Mouse (Mus musculus) megakaryocyte, adult 5-6 weeks (primary cell): ENCODE results near the gene D10Jhu81e. TPM values are rescaled to one million over a fixed set of nuclear protein-coding genes. Genes with fewer than 3 reads are reported as not detected.
"Not testable (repeated sequence)": the region's sequence is repeated elsewhere in the genome, so short reads cannot be mapped to it uniquely, and the experiment has no call there.

Source experiments
- ATAC-seq: 2 replicates; pipeline ENCODE4 v1.8.0; 2016; ENCODE audit warnings: mild to moderate bottlenecking, inconsistent platforms; ENCODE audit not compliant: poor library complexity, severe bottlenecking
- total RNA-seq, 2 experiments: library from RNA; stranded (forward) in 1 of 2; stranded (reverse) in 1 of 2; fragments of 153-499, 151-499 nt in 1 of 2; fragments of 221-1000, 200-1000 nt in 1 of 2; gene quantifications; 2 replicates each; pipeline versions ENCODE4 v1.2.3 to v1.2.4; 2015 to 2017

The D10Jhu81e gene
- total RNA-seq, 2 experiments from 2014 or later, result 22.7 to 57.6 TPM

DNA sequence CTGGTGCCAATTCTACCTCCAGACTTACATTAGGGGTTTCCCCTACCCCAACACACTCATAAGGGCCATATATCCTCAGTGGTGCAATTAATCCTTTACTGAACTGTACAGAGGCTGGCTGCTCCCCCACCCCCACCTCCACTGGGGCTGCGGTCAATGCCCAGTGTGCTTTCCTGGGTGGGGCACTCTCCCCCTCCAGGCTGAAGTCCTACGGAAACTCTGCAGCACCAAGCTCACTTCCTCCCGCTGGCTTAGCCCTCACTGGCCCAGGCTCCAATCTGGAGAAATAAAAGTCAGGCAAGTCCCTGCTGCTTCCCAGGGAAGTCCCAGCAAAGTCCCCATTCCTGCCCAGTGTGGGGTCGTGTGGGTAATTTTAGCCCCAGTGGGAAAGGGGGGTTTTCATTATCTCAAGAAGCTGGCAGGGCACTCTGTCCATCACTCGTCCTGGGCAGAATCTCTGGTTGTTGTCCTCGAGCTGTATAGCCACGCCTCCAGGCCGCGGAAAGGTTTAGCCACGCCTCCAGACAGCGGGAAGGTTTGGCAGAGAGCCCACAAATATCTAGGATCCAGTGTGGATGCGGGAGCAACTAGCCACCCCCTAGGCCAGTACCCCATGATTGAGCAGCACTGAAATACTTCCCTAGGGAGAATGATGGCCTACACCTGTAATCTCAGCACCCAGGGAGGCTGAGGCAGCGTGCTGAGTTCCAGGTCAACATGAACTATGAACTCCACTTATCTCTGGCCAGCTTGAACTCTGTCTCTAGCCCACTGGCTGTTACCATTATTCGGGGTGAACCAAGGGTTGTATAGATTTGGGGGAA lies 34.4 kb downstream of the D10Jhu81e start:
- peak; percentile 79 for ATAC-seq

- peak; percentile 76 for ATAC-seq
Observed at GRCm38 (mm10) chr10:78134400-78134799, 35.2 kb downstream of the D10Jhu81e start.

DNA sequence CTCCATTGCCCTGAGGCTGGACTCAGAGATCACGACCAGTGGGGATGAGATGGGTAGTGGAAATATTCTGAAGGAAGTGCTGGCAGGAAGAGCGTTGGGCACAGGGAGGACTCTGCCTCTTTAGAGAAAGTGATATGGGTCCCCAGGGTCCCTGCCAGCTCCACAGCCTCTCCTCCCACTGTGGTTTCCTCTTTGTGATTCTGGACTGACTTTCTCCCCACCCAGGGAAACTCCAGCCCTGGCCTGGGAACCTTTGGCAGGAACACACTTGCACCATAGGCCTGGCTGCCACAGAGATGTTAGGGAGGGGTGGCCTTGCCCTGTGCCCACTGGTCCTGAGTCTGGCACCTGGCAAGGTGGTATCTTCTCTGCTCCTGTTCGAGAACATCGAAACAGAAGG lies 39.6 kb downstream of the D10Jhu81e start:
- ATAC-seq, result no peak

DNA sequence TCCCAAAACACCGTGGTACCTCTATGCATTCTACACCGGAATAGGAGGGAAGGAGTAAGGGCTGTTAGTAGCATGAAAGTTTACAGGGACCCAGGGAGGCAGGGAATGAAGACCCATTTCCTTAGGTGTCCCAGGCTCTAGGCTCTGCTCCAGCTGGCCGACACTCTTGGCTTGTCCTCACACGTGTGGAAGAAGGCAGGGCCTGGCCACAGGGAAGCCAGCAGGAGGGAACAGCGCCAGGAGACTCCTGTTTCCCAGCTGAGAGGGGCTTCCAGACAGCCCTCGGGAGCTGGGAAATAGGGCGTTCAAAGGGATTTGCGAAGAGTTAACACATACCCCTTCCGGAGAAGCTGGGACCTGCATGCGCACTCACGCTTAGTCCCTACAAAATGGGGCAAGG lies 40.2 kb downstream of the D10Jhu81e start:
- ATAC-seq, result no peak

DNA sequence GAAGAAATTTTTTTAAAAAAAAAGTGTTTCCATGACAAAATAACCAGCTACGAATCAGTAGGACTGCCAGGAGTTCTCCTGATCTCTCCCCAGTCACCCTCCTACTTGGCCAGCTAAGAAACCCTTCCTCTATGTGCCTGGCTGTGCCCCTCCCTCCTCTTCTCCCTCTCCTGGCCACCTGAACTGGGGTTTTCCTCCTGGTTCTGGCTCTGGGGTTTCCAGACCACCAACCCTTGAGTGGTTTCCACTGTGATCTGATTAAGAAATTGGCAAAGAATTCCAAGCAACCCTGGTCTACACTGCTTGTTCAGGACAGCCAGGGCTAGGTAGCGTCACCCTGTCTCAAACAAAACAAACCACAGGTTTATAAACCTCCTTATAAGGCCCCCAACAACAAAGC lies 40.9 kb downstream of the D10Jhu81e start:
- no peak for ATAC-seq

DNA sequence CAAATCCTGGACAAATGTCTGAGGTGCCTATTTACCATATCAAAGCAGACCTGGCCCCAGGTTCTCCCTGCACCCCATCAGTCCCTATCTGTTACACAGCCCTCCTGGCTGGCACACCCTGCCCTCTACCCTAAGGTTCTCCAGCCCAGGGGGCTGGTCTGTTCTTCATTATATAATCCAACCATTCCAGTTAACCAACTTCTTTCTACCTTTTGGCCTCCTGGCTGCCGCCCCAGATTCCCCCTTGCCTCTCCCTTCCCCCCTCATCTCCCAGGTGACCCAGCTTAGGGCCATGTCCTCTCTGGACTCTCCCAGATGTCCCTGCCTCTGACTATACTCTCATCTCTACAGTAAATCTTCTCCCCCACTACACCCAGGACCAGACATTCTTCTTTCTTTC lies 41.7 kb downstream of the D10Jhu81e start:
- ATAC-seq, result no peak

GRCm38 (mm10) chr10:78127046-78127870 lies 42.3 kb downstream of the D10Jhu81e start:
- no peak for ATAC-seq

DNA sequence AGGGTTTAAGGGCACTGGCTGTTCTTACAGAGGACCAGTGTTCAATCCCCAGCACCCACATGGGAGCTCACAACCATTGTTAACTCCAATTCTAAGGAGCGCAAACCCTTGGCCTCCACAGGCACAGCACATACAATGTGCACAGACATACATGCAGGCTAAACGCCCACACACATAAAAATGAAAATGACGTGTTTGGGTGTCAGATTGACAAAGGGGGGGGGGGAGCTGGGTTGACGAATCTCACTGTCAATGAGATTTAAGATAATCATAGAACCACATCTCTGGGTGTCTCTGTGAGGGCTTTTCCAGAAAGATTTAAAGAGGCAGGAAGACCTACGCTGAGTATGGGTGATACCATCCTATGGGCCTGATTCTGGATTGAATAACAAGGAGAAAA lies 43.3 kb downstream of the D10Jhu81e start:
- no peak for ATAC-seq

DNA sequence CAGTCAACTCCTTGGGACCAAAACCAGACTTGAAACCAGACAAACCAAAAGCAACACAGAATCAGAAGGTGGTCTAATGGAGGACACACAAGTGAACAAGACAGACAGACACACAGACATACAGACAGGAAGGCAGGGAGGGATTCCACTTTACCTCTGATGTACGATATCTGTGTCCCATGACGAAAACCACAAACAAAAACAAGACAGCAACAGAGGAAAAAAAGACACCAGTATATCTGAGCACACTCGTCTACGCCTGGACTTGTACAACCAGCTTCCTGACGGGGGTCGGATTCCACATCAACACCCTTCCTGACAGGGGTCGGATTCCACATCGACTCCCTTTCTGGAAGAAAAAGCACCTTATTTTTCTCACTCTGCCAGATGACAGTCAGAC lies 44.5 kb downstream of the D10Jhu81e start:
- not testable (repeated sequence) for ATAC-seq

- not testable (repeated sequence) for ATAC-seq
Observed at GRCm38 (mm10) chr10:78124137-78124536, 45.4 kb downstream of the D10Jhu81e start.

GRCm38 (mm10) chr10:78119422-78119821 lies 50.2 kb downstream of the D10Jhu81e start:
- ATAC-seq, result no peak

DNA sequence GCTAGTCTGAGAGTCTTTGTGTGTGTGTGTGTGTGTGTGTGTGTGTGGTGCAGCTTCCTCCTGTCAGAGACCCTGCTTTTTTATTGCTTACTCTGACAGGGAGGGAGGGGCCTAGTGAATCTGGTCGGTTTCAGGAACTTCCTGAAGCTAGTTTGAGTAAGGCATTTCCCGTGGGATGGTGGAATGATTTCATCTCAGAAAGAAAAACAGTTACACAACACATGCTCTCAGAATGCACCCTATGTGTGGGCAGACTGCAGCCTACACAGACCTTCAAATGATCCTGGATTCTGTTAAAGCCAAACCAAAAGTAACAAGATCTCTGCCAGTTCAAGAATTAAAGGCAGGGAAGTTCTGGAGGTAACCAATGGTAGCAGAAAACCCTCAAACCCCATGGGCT lies 54.4 kb downstream of the D10Jhu81e start:
- no peak for ATAC-seq

DNA sequence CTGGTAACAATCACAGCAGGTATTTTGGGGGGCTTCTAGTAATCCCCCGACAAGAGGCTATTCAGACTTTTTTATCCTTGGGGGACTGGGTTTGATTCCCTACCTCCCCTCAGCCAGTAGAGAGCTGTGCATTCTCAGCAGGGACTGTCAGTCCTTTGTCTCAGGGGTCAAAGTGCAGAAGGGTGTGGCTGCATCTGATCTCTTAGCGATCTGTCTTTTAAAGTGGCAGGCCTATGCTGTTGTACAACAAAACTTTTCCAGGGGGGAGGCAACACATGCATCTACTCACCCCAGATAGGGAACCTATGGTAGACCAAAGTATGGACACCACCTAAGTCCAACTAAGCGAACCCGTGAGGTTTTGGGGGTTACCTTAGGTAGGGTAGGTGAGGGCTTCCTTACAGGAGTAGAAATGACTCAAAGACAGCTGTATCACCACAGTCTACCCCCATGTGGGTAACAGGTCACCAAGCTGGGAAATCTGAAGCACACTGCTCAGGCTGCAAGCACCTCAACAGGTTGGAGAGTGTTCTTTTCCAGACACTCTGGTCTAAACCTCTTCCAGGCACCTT lies 55.0 kb downstream of the D10Jhu81e start:
- no peak for ATAC-seq

Other genes starting within 250 kb of the D10Jhu81e start
- 15.2 and 20.7 TPM in 2 replicates for gene Trpm2, start 199.2 kb downstream of the D10Jhu81e start, total RNA-seq (2015)
- 33.5 and 35.8 TPM in 2 replicates for gene Trpm2, start 199.2 kb downstream of the D10Jhu81e start, total RNA-seq (2017)
- gene 1810043G02Rik, start 191.3 kb downstream of the D10Jhu81e start, total RNA-seq (2015), result 9.1 and 12.3 TPM in 2 replicates
- gene 1810043G02Rik, start 191.3 kb downstream of the D10Jhu81e start, total RNA-seq (2017), result 12.2 and 15.8 TPM in 2 replicates
- gene Pfkl, start 159.7 kb downstream of the D10Jhu81e start, total RNA-seq (2015), result 6.9 and 7.0 TPM in 2 replicates
- 13.6 and 16.9 TPM in 2 replicates for gene Pfkl, start 159.7 kb downstream of the D10Jhu81e start, total RNA-seq (2017)
- 2.5 TPM in 1 of 2 replicates, not detected in the other for gene Dnmt3l, start 127.8 kb downstream of the D10Jhu81e start, total RNA-seq (2015)
- 0.37 TPM in 1 of 2 replicates, not detected in the other for gene Dnmt3l, start 127.8 kb downstream of the D10Jhu81e start, total RNA-seq (2017)
- gene Aire, start 126.2 kb downstream of the D10Jhu81e start, total RNA-seq (2015), result not detected in 2 replicates
- not detected in 2 replicates for gene Aire, start 126.2 kb downstream of the D10Jhu81e start, total RNA-seq (2017)
- 29.3 and 34.3 TPM in 2 replicates for gene Icosl, start 100.5 kb downstream of the D10Jhu81e start, total RNA-seq (2015)
- 20.8 and 24.4 TPM in 2 replicates for gene Icosl, start 100.5 kb downstream of the D10Jhu81e start, total RNA-seq (2017)
- 2.2 and 3.0 TPM in 2 replicates for gene Pwp2, start 15.4 kb upstream of the D10Jhu81e start, total RNA-seq (2015)
- gene Pwp2, start 15.4 kb upstream of the D10Jhu81e start, total RNA-seq (2017), result 7.4 and 8.8 TPM in 2 replicates
- gene Trappc10, start 74.9 kb upstream of the D10Jhu81e start, total RNA-seq (2015), result 26.1 and 37.9 TPM in 2 replicates
- 26.9 and 29.1 TPM in 2 replicates for gene Trappc10, start 74.9 kb upstream of the D10Jhu81e start, total RNA-seq (2017)
- gene Agpat3, start 182.7 kb upstream of the D10Jhu81e start, total RNA-seq (2015), result 1.8 and 2.4 TPM in 2 replicates
- 2.8 and 5.2 TPM in 2 replicates for gene Agpat3, start 182.7 kb upstream of the D10Jhu81e start, total RNA-seq (2017)
- 32.9 and 38.3 TPM in 2 replicates for gene Rrp1, start 243.3 kb upstream of the D10Jhu81e start, total RNA-seq (2015)
- 173 and 213 TPM in 2 replicates for gene Rrp1, start 243.3 kb upstream of the D10Jhu81e start, total RNA-seq (2017)